Comparison of ENCODE assay signal across 10 mouse cellular contexts in the genomic region with DNA sequence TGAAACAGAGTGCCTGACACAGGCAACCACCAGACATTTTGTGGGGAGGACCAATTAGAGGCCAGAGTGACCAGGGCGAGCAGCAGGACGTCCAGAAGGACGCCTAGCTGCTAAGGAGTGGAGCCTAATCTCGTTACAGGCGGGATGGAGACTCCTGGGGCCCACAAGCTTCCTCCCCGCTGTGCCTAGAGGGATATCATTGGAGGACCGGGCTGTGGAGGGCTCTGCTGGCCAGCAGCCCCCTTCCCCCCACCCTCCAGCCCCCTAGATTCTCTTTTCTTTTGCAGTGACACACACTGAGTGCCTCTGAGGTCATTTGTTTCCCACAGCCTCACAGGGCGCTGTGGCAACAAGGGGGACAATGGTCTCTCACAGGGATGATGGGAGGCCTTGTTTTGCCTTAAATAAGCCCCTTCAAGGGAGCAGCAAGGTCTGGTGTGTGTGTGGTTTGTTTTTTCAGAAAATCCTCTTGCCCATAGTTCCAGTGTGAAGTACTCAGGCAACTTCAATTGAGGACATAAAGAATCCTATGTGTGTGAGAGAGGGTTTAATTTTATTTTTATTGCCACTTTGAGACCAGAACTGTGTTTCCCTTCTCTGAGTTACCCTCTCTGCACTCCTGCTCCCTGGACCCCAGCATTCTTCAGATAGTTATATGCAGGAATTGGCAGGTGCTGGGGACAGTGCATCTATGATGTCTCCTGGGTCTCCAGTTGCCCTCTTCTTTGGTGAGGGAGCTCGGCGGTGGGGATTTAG.
A peak's percentile ranks its signal among the peaks of the same experiment; 100 is the strongest.
DNase-seq lines count a peak whose midpoint lies in the region; ATAC-seq and TF ChIP-seq lines count a peak whose summit lies in the region.
"Had no signal": no experiment of that assay in that cellular context is flagged by ENCODE, and none has a peak within 500 bp of the region (broad histone marks: within the 10 kb centered on the region; RNA-seq: fewer than 3 reads in every experiment).

No protein-coding gene starts in this region.

- no peaks in the 10 kb centered on the region for H3K27me3 ChIP-seq in embryonic facial prominence, embryonic 13.5 days
- no peaks in the 10 kb centered on the region for H3K27me3 ChIP-seq in intestine, embryonic 15.5 days (replicated peaks)
- H3K27me3 ChIP-seq in neural tube, embryonic 12.5 days (replicated peaks): no peaks in the 10 kb centered on the region
- H3K27me3 ChIP-seq: liver, embryonic 13.5 days; stomach, embryonic 15.5 days had no signal

- no peak overlapping the region for H3K4me3 ChIP-seq in layer of hippocampus, adult 2 months
- no peak overlapping the region for H3K4me3 ChIP-seq in embryonic facial prominence, embryonic 13.5 days
- H3K4me3 ChIP-seq in intestine, embryonic 15.5 days (replicated peaks): no peak overlapping the region
- no peak overlapping the region for H3K4me3 ChIP-seq in neural tube, embryonic 12.5 days
- H3K4me3 ChIP-seq: liver, embryonic 13.5 days; stomach, embryonic 15.5 days had no signal

- peaks cover 29% of the 10 kb centered on the region for H3K4me1 ChIP-seq in embryonic facial prominence, embryonic 13.5 days
- H3K4me1 ChIP-seq in intestine, embryonic 15.5 days (replicated peaks): peaks cover 20% of the 10 kb centered on the region
- H3K4me1 ChIP-seq in neural tube, embryonic 12.5 days: peaks cover 43% of the 10 kb centered on the region

- H3K4me2 ChIP-seq in embryonic facial prominence, embryonic 13.5 days: no peak overlapping the region
- no peak overlapping the region for H3K4me2 ChIP-seq in intestine, embryonic 15.5 days (replicated peaks)
- H3K4me2 ChIP-seq in neural tube, embryonic 12.5 days (replicated peaks): peak overlapping the region; percentile 26; the same call in 1 of the 2 replicates
- H3K4me2 ChIP-seq: liver, embryonic 13.5 days; stomach, embryonic 15.5 days had no signal

- no peaks in the 10 kb centered on the region for H3K9me3 ChIP-seq in embryonic facial prominence, embryonic 13.5 days
- no peaks in the 10 kb centered on the region for H3K9me3 ChIP-seq in intestine, embryonic 15.5 days
- H3K9me3 ChIP-seq in neural tube, embryonic 12.5 days: no peaks in the 10 kb centered on the region
- H3K9me3 ChIP-seq: liver, embryonic 13.5 days; stomach, embryonic 15.5 days had no signal

- no peaks in the 10 kb centered on the region for H3K36me3 ChIP-seq in embryonic facial prominence, embryonic 13.5 days
- no peaks in the 10 kb centered on the region for H3K36me3 ChIP-seq in intestine, embryonic 15.5 days
- no peaks in the 10 kb centered on the region for H3K36me3 ChIP-seq in neural tube, embryonic 12.5 days
- H3K36me3 ChIP-seq: liver, embryonic 13.5 days; stomach, embryonic 15.5 days had no signal

- 0 out of 2 replicates have a peak overlapping the region, but pooled peaks have one; percentile 17 for H3K9ac ChIP-seq in embryonic facial prominence, embryonic 13.5 days
- no peak overlapping the region for H3K9ac ChIP-seq in intestine, embryonic 15.5 days
- H3K9ac ChIP-seq in neural tube, embryonic 12.5 days: no peak overlapping the region
- H3K9ac ChIP-seq: liver, embryonic 13.5 days; stomach, embryonic 15.5 days had no signal

- 35% methylated on average over 10 of the region's 10 CpGs for WGBS in embryonic facial prominence, embryonic 13.5 days
- 58% methylated on average over 10 of the region's 10 CpGs for WGBS in intestine, embryonic 15.5 days
- 4% methylated on average over 10 of the region's 10 CpGs for WGBS in neural tube, embryonic 12.5 days

- peak overlapping the region; percentile 36; the same call in 1 of the 2 replicates for H3K27ac ChIP-seq in layer of hippocampus, adult 2 months
- peak overlapping the region; percentile 9; the same call in 1 of the 2 replicates for H3K27ac ChIP-seq in embryonic facial prominence, embryonic 13.5 days
- H3K27ac ChIP-seq in intestine, embryonic 15.5 days: 0 out of 2 replicates have a peak overlapping the region, but pooled peaks have one; percentile 29
- peak overlapping the region; percentile 64 for H3K27ac ChIP-seq in neural tube, embryonic 12.5 days
- H3K27ac ChIP-seq: liver, embryonic 13.5 days; stomach, embryonic 15.5 days had no signal

- no peak for ATAC-seq in embryonic facial prominence, embryonic 13.5 days (ENCODE audit: insufficient number of reproducible peaks, insufficient read depth, low FRiP score, low TSS enrichment, low read depth)
- ATAC-seq in intestine, embryonic 15.5 days: peak; percentile 65
- peak; percentile 93 for ATAC-seq in neural tube, embryonic 12.5 days (ENCODE audit: low FRiP score, low read depth)

- TF ChIP-seq CTCF in layer of hippocampus, adult 2 months (conservative IDR thresholded peaks at IDR 0.05): no peak

- no peak for DNase-seq in layer of hippocampus, adult 2 months (ENCODE audit: low spot score in 2 of 2)
- DNase-seq in layer of hippocampus, adult 8-10 months (ENCODE audit: low spot score in 2 of 2): no peak
- DNase-seq in urinary bladder, adult 2 months (ENCODE audit: low spot score): no peak
- DNase-seq in adrenal gland, adult 2 months: no peak
- no peak for DNase-seq in testis, postnatal 14 days (ENCODE audit: low spot score)
- DNase-seq: liver, embryonic 13.5 days had no signal

Comparison
In these comparisons a context has a peak if more than half of its experiments do, and no peak if none do; other contexts are left out.
1. H3K27ac ChIP-seq: peak in every context shown above with its lines; median percentile 64 in neural tube, embryonic 12.5 days; 36 in layer of hippocampus, adult 2 months; 29 in intestine, embryonic 15.5 days; 9 in embryonic facial prominence, embryonic 13.5 days.